Mouse (Mus musculus) kidney, postnatal 14 days (tissue): Measurements from ENCODE around the gene Tmod3.
"Not testable (repeated sequence)": the region's sequence is repeated elsewhere in the genome, so short reads cannot be mapped to it uniquely, and the experiment has no call there.

Experiments used
- DNase-seq: peaks from one replicate; pipeline ENCODE4 v3.0.0; 2022; ENCODE audit warnings: mixed read lengths

The Tmod3 gene

GRCm38 (mm10) chr9:75494407-75495005 is 65.0 kb downstream of the Tmod3 start:
- no peak for DNase-seq

GRCm38 (mm10) chr9:75488255-75488654 is 71.2 kb downstream of the Tmod3 start:
- DNase-seq: not testable (repeated sequence)

- DNase-seq: no peak
Measured at GRCm38 (mm10) chr9:75485231-75485630, 74.2 kb downstream of the Tmod3 start.

GRCm38 (mm10) chr9:75480536-75481075 is 78.9 kb downstream of the Tmod3 start:
- no peak for DNase-seq

GRCm38 (mm10) chr9:75479106-75479725 is 80.2 kb downstream of the Tmod3 start:
- no peak for DNase-seq

- no peak for DNase-seq
Measured at GRCm38 (mm10) chr9:75477212-75477611, 82.2 kb downstream of the Tmod3 start.

- no peak for DNase-seq
Measured at GRCm38 (mm10) chr9:75468297-75468696, 91.2 kb downstream of the Tmod3 start.

GRCm38 (mm10) chr9:75467581-75467980 is 91.9 kb downstream of the Tmod3 start:
- no peak for DNase-seq

GRCm38 (mm10) chr9:75466641-75467040 is 92.8 kb downstream of the Tmod3 start:
- no peak for DNase-seq

GRCm38 (mm10) chr9:75465856-75466255 is 93.6 kb downstream of the Tmod3 start:
- DNase-seq: no peak

GRCm38 (mm10) chr9:75463050-75463660 is 96.3 kb downstream of the Tmod3 start:
- no peak for DNase-seq

GRCm38 (mm10) chr9:75455684-75456083 is 103.8 kb downstream of the Tmod3 start:
- no peak for DNase-seq

- DNase-seq: no peak
Measured at GRCm38 (mm10) chr9:75453994-75454393, 105.5 kb downstream of the Tmod3 start.

- DNase-seq: no peak
Measured at GRCm38 (mm10) chr9:75448021-75448420, 111.4 kb downstream of the Tmod3 start.
